Mouse (Mus musculus) neutrophil, adult 5-6 weeks (primary cell): ENCODE data around the gene Pom121. TPM values are rescaled to one million over a fixed set of nuclear protein-coding genes. Genes with fewer than 3 reads are reported as not detected.

Source experiments
- total RNA-seq: library from RNA; stranded (forward); fragments of 200-1000 nt; gene quantifications from 2 replicates; pipeline ENCODE4 v1.2.3, GENCODE M21; 2017

The Pom121 gene
- total RNA-seq, 1 experiment from 2014 or later = 6.5 TPM

Other genes with a start within 250 kb of the Pom121 start
- 7.4 and 9.3 TPM in 2 replicates for gene Tbl2, start 244.9 kb downstream of the Pom121 start, total RNA-seq
- 37.4 and 49.5 TPM in 2 replicates for gene Bcl7b, start 226.3 kb downstream of the Pom121 start, total RNA-seq
- gene Baz1b, start 207.3 kb downstream of the Pom121 start, total RNA-seq = 125 and 129 TPM in 2 replicates
- gene Fzd9, start 143.3 kb downstream of the Pom121 start, total RNA-seq = not detected in 2 replicates
- not detected in 2 replicates for gene Fkbp6, start 44.5 kb downstream of the Pom121 start, total RNA-seq
- not detected in 2 replicates for gene Trim50, start 41.3 kb downstream of the Pom121 start, total RNA-seq
- gene Nsun5, start 24.6 kb downstream of the Pom121 start, total RNA-seq = 11.9 and 14.4 TPM in 2 replicates
- gene Hip1, start 150.6 kb upstream of the Pom121 start, total RNA-seq = 51.2 and 64.4 TPM in 2 replicates
- gene Ccl26, start 169.0 kb upstream of the Pom121 start, total RNA-seq = not detected in 2 replicates
- not detected in 2 replicates for gene Ccl24, start 178.5 kb upstream of the Pom121 start, total RNA-seq
- 7.3 and 7.9 TPM in 2 replicates for gene Rhbdd2, start 238.1 kb upstream of the Pom121 start, total RNA-seq